Mouse (Mus musculus) forebrain, embryonic 11.5 days (tissue): ENCODE measurements around the gene Nr3c2. TPM values are rescaled to one million over a fixed set of nuclear protein-coding genes. Genes with fewer than 3 reads are reported as not detected.

Experiments
- ATAC-seq: fragments of 200-750 bp; cut with Nextera tagmentation; replicated peaks from 2 replicates; pipeline ENCODE4 v1.8.0; 2017; ENCODE audit warnings: moderate TSS enrichment; ENCODE audit not compliant: low FRiP score
- DNase-seq: peaks from one replicate; pipeline ENCODE4 v3.0.0-alpha.2; 2017; ENCODE audit warnings: low spot score
- H3K27ac ChIP-seq: fragments of 300-500 bp; sonication (generic); 2 replicates; pipeline ENCODE4 v1.5.1; 2014; ENCODE audit warnings: low read depth, low read length
- H3K27me3 ChIP-seq: fragments of 300-500 bp; sonication (generic); 2 replicates; pipeline ENCODE4 v1.6.1; 2014; ENCODE audit warnings: mild to moderate bottlenecking, low read length, mixed read lengths; ENCODE audit not compliant: control insufficient read depth, insufficient read depth
- H3K36me3 ChIP-seq: fragments of 300-500 bp; sonication (generic); 2 replicates; pipeline ENCODE4 v1.6.1; 2014; ENCODE audit warnings: mild to moderate bottlenecking, low read length, moderate library complexity, mixed read lengths; ENCODE audit not compliant: control insufficient read depth, insufficient read depth
- H3K4me1 ChIP-seq: fragments of 300-500 bp; sonication (generic); replicated peaks from 2 replicates; pipeline ENCODE4 v1.6.1; 2014; ENCODE audit warnings: low read length, mixed read lengths; ENCODE audit not compliant: control insufficient read depth, insufficient read depth
- H3K4me2 ChIP-seq: fragments of 300-500 bp; sonication (generic); 2 replicates; pipeline ENCODE4 v1.6.1; 2014; ENCODE audit warnings: low read depth, mild to moderate bottlenecking, low read length, moderate library complexity, mixed read lengths; ENCODE audit not compliant: severe bottlenecking
- H3K4me3 ChIP-seq: fragments of 300-500 bp; sonication (generic); 2 replicates; pipeline ENCODE4 v1.5.1; 2014; ENCODE audit warnings: low read depth, low read length
- H3K9ac ChIP-seq: fragments of 300-500 bp; sonication (generic); 2 replicates; pipeline ENCODE4 v1.6.1; 2014; ENCODE audit warnings: low read length
- H3K9me3 ChIP-seq: fragments of 300-500 bp; sonication (generic); 2 replicates; pipeline ENCODE4 v1.6.1; 2016; ENCODE audit warnings: low read length, mixed read lengths; ENCODE audit not compliant: control insufficient read depth
- WGBS: fragments of 180-500 bp; shearing (Covaris S2); extraction: QIAGEN DNeasy Blood & Tissue Kit; methylation state at CpG from one replicate; pipeline ENCODE4 v1.1.7; 2014; 5-methylcytosine and 5-hydroxymethylcytosine counted together
- polyA plus RNA-seq: library from polyadenylated mRNA; unstranded; fragments of >200 nt; fragmentation: Nextera tagmentation; extraction: Ambion mirVana; gene quantifications from 2 replicates; pipeline ENCODE4 v1.2.1, GENCODE M21; 2014

Nr3c2 gene
- polyA plus RNA-seq, 1 experiment from 2014 or later, result 0.83 TPM

GRCm38 (mm10) chr8:77288492-77288891, 389.2 kb downstream of the Nr3c2 start:
- Histone ChIP-seq H3K36me3 (no peaks in the 10 kb centered on the region), H3K9ac (no peak overlapping the region), H3K4me3 (no peak overlapping the region), H3K27ac (no peak overlapping the region), H3K9me3 (no peaks in the 10 kb centered on the region), H3K4me2 (no peak overlapping the region), H3K4me1 (0 out of 2 replicates have a peak, but pooled peaks cover 2% of the 10 kb centered on the region), H3K27me3 (no peaks in the 10 kb centered on the region)
- ATAC-seq, result no peak
- WGBS, result 93% methylated on average over 12 of the region's 12 CpGs
- no peak for DNase-seq

- 69% methylated on average over 4 of the region's 4 CpGs for WGBS
- ATAC-seq, result no peak
- 0 out of 2 replicates have a peak, but pooled peaks cover 2% of the 10 kb centered on the region for H3K4me1 ChIP-seq
- no peak overlapping the region for H3K9ac ChIP-seq
- H3K36me3 ChIP-seq, result no peaks in the 10 kb centered on the region
- H3K27ac ChIP-seq, result no peak overlapping the region
- H3K4me2 ChIP-seq, result no peak overlapping the region
- no peak for DNase-seq
- H3K27me3 ChIP-seq, result no peaks in the 10 kb centered on the region
- no peak overlapping the region for H3K4me3 ChIP-seq
- H3K9me3 ChIP-seq, result no peaks in the 10 kb centered on the region
Measured at GRCm38 (mm10) chr8:77292120-77292519, 392.9 kb downstream of the Nr3c2 start.

- Histone ChIP-seq H3K27me3 (no peaks in the 10 kb centered on the region), H3K4me3 (no peak overlapping the region), H3K4me2 (no peak overlapping the region), H3K36me3 (no peaks in the 10 kb centered on the region), H3K4me1 (0 out of 2 replicates have a peak, but pooled peaks cover 2% of the 10 kb centered on the region), H3K9me3 (no peaks in the 10 kb centered on the region), H3K9ac (no peak overlapping the region), H3K27ac (no peak overlapping the region)
- DNase-seq, result no peak
- 68% methylated on average over 11 of the region's 11 CpGs for WGBS
- peak; percentile 49; the same call in 1 of the 2 replicates for ATAC-seq
Measured at GRCm38 (mm10) chr8:77292649-77293048, 393.4 kb downstream of the Nr3c2 start.

- ATAC-seq (no peak), DNase-seq (no peak)
- Histone ChIP-seq H3K9me3 (no peaks in the 10 kb centered on the region), H3K9ac (no peak overlapping the region), H3K4me2 (no peak overlapping the region), H3K27me3 (no peaks in the 10 kb centered on the region), H3K4me3 (no peak overlapping the region), H3K4me1 (0 out of 2 replicates have a peak, but pooled peaks cover 2% of the 10 kb centered on the region), H3K27ac (no peak overlapping the region), H3K36me3 (no peaks in the 10 kb centered on the region)
- 93% methylated on average over 11 of the region's 11 CpGs for WGBS
Measured at GRCm38 (mm10) chr8:77294599-77294998, 395.4 kb downstream of the Nr3c2 start.
